Mouse (Mus musculus): ENCODE data around the gene Spop. TPM values are rescaled to one million over a fixed set of nuclear protein-coding genes. Genes with fewer than 3 reads are reported as not detected.

Spop gene
- polyA plus RNA-seq, 1 experiment from 2014 or later, result 72.5 TPM

DNA sequence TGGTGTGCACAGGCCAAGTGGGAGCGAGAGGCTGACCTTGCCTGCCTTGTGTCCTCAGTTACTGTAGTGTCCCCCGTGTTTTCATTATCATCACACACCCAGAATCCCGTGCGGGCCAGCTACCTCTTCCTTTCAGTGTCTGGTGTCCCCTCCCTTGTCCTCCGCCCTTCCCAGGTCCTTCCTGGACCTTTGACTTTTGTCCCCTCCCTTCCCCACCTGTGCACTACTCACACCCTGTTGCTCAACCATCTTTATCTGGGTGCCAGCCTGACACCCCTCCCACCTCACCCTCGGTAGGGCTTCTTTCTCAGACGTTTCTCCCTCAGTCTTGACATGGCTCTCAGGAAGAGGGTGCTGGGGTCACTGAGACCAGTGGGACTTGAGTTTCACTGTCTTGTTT is 26.5 kb upstream of the Spop start:
- peaks cover 17% of the 10 kb centered on the region for H3K4me1 ChIP-seq (ENCODE audit: control insufficient read depth, low read depth, low read length)
- no peak overlapping the region for H3K27ac ChIP-seq (ENCODE audit: low read length)
- H3K4me2 ChIP-seq (ENCODE audit: low read depth, low read length), result no peak overlapping the region
- H3K27me3 ChIP-seq (ENCODE audit: control insufficient read depth, insufficient read depth, low read depth, low read length), result no peaks in the 10 kb centered on the region
- WGBS (ENCODE audit: insufficient replicate concordance), result 68% methylated on average over 7 of the region's 7 CpGs
- no peak overlapping the region for H3K4me3 ChIP-seq (ENCODE audit: low read depth, low read length)
- no peak for ATAC-seq (ENCODE audit: low read depth)
- peaks cover 17% of the 10 kb centered on the region for H3K36me3 ChIP-seq (ENCODE audit: control insufficient read depth, insufficient read depth)
- no peak overlapping the region for H3K9ac ChIP-seq (ENCODE audit: low read depth, low read length)
- no peaks in the 10 kb centered on the region for H3K9me3 ChIP-seq (replicated peaks; ENCODE audit: control insufficient read depth, low read length)

DNA sequence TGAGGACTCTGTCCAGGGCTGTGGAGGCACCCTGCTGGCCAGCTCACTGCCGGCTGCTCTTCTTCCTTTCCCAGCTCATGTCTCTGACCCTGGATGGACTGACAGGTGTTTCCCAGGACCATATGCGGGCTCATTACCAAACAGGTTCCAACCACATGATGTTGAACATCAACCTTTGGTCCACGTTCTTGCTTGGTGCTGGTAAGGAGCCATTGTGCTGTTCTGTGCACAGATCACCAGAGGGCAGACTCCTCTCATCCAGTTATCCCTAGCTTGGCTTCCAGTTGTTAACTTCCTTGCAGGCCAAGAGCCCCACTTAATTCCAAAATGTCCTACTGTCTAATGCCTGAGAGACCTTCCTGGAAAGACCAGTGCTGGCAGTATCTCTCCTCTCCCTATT is 24.9 kb upstream of the Spop start:
- Histone ChIP-seq H3K9me3 (replicated peaks; ENCODE audit: control insufficient read depth, low read length) (no peaks in the 10 kb centered on the region), H3K4me1 (ENCODE audit: control insufficient read depth, low read depth, low read length) (peaks cover 9% of the 10 kb centered on the region), H3K27ac (ENCODE audit: low read length) (no peak overlapping the region), H3K4me2 (ENCODE audit: low read depth, low read length) (no peak overlapping the region), H3K27me3 (ENCODE audit: control insufficient read depth, insufficient read depth, low read depth, low read length) (no peaks in the 10 kb centered on the region), H3K4me3 (ENCODE audit: low read depth, low read length) (no peak overlapping the region), H3K9ac (ENCODE audit: low read depth, low read length) (no peak overlapping the region), H3K36me3 (ENCODE audit: control insufficient read depth, insufficient read depth) (peaks cover 13% of the 10 kb centered on the region)
- ATAC-seq (ENCODE audit: low read depth), result no peak
- 63% methylated on average over 3 of the region's 3 CpGs for WGBS (ENCODE audit: insufficient replicate concordance)

- Histone ChIP-seq H3K4me1 (ENCODE audit: control insufficient read depth, low read depth, low read length) (peaks cover 7% of the 10 kb centered on the region), H3K36me3 (ENCODE audit: control insufficient read depth, insufficient read depth) (peaks cover 13% of the 10 kb centered on the region)
Measured at GRCm38 (mm10) chr11:95390420-95390819, 23.5 kb upstream of the Spop start.

GRCm38 (mm10) chr11:95391201-95391600 is 22.7 kb upstream of the Spop start:
- H3K36me3 ChIP-seq (ENCODE audit: control insufficient read depth, insufficient read depth), result peaks cover 13% of the 10 kb centered on the region
- H3K27me3 ChIP-seq (ENCODE audit: control insufficient read depth, insufficient read depth, low read depth, low read length), result no peaks in the 10 kb centered on the region
- no peaks in the 10 kb centered on the region; the same call in 1 of the 2 replicates for H3K4me1 ChIP-seq (ENCODE audit: control insufficient read depth, low read depth, low read length)
- ATAC-seq (ENCODE audit: low read depth), result no peak
- 72% methylated on average over 4 of the region's 4 CpGs for WGBS (ENCODE audit: insufficient replicate concordance)
- no peak overlapping the region for H3K4me2 ChIP-seq (ENCODE audit: low read depth, low read length)
- H3K9ac ChIP-seq (ENCODE audit: low read depth, low read length), result no peak overlapping the region
- H3K9me3 ChIP-seq (replicated peaks; ENCODE audit: control insufficient read depth, low read length), result no peaks in the 10 kb centered on the region
- H3K27ac ChIP-seq (ENCODE audit: low read length), result no peak overlapping the region
- no peak overlapping the region for H3K4me3 ChIP-seq (ENCODE audit: low read depth, low read length)

More at GRCm38 (mm10) chr11:95390420-95390819, 23.5 kb upstream of the Spop start:
- H3K27ac ChIP-seq (ENCODE audit: low read length), result no peak overlapping the region
- no peak overlapping the region for H3K9ac ChIP-seq (ENCODE audit: low read depth, low read length)
- H3K4me2 ChIP-seq (ENCODE audit: low read depth, low read length), result no peak overlapping the region
- H3K9me3 ChIP-seq (replicated peaks; ENCODE audit: control insufficient read depth, low read length), result no peaks in the 10 kb centered on the region
- 70% methylated on average over 6 of the region's 6 CpGs for WGBS (ENCODE audit: insufficient replicate concordance)
- no peak for ATAC-seq (ENCODE audit: low read depth)
- H3K27me3 ChIP-seq (ENCODE audit: control insufficient read depth, insufficient read depth, low read depth, low read length), result no peaks in the 10 kb centered on the region
- H3K4me3 ChIP-seq (ENCODE audit: low read depth, low read length), result no peak overlapping the region

DNA sequence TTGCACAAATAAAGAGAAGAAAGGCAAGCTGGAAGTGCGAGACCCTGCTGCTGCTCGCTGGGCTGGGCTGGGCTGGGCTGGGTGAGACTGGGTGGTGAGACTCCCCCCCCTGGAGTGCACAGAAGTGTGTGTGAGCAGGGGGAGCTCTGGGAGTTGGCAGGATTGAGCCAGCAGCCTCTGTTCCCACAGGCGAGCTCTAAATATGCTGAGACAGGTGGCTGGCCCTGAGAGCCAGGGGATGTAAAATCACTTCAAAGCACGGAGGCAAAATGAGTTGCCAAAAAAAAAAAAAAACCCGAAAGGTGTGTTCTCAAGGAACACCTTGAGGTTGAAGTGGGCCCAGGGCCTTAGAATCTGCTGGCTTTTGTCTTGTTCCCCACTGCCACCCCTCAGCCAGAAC is 22.1 kb upstream of the Spop start:
- no peaks in the 10 kb centered on the region for H3K27me3 ChIP-seq (ENCODE audit: control insufficient read depth, insufficient read depth, low read depth, low read length)
- no peak overlapping the region for H3K27ac ChIP-seq (ENCODE audit: low read length)
- H3K9me3 ChIP-seq (replicated peaks; ENCODE audit: control insufficient read depth, low read length), result no peaks in the 10 kb centered on the region
- WGBS (ENCODE audit: insufficient replicate concordance), result 67% methylated on average over 5 of the region's 5 CpGs
- H3K4me2 ChIP-seq (ENCODE audit: low read depth, low read length), result no peak overlapping the region
- ATAC-seq (ENCODE audit: low read depth), result no peak
- H3K9ac ChIP-seq (ENCODE audit: low read depth, low read length), result no peak overlapping the region
- H3K4me1 ChIP-seq (ENCODE audit: control insufficient read depth, low read depth, low read length), result no peaks in the 10 kb centered on the region
- no peak overlapping the region for H3K4me3 ChIP-seq (ENCODE audit: low read depth, low read length)
- H3K36me3 ChIP-seq (ENCODE audit: control insufficient read depth, insufficient read depth), result peaks cover 13% of the 10 kb centered on the region

DNA sequence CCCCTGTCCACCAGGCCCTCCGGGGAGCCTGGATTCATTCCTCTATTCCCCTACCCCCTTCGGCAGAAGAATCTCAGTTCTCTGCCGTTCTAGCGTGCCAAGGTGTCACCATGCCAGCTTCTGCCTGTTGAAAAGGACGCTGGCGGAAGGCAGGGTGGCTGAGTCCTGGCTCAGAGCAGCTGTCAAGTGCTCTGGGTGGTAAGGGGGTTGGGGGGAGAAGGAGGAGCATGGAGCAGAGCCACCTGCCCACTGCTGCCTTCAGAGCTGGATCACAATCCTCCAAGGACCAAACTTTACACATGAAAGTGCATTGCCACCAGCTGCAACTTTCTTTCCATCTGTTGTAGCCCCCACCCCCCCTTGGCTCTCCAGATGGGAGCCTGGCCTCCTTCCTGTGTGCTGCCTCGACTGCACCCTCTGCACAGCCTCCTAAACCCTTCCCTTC is 21.6 kb upstream of the Spop start:
- H3K9ac ChIP-seq (ENCODE audit: low read depth, low read length), result no peak overlapping the region
- H3K27ac ChIP-seq (ENCODE audit: low read length), result no peak overlapping the region
- WGBS (ENCODE audit: insufficient replicate concordance), result 62% methylated on average over 7 of the region's 7 CpGs
- no peaks in the 10 kb centered on the region for H3K4me1 ChIP-seq (ENCODE audit: control insufficient read depth, low read depth, low read length)
- H3K36me3 ChIP-seq (ENCODE audit: control insufficient read depth, insufficient read depth), result peaks cover 11% of the 10 kb centered on the region
- no peaks in the 10 kb centered on the region for H3K27me3 ChIP-seq (ENCODE audit: control insufficient read depth, insufficient read depth, low read depth, low read length)
- H3K4me3 ChIP-seq (ENCODE audit: low read depth, low read length), result no peak overlapping the region
- ATAC-seq (ENCODE audit: low read depth), result no peak
- H3K9me3 ChIP-seq (replicated peaks; ENCODE audit: control insufficient read depth, low read length), result no peaks in the 10 kb centered on the region
- H3K4me2 ChIP-seq (ENCODE audit: low read depth, low read length), result no peak overlapping the region

- H3K27ac ChIP-seq (ENCODE audit: low read length), result no peak overlapping the region
- no peak for ATAC-seq (ENCODE audit: low read depth)
- H3K36me3 ChIP-seq (ENCODE audit: control insufficient read depth, insufficient read depth), result peaks cover 7% of the 10 kb centered on the region
- H3K9me3 ChIP-seq (replicated peaks; ENCODE audit: control insufficient read depth, low read length), result no peaks in the 10 kb centered on the region
- no peak overlapping the region for H3K4me3 ChIP-seq (ENCODE audit: low read depth, low read length)
- H3K9ac ChIP-seq (ENCODE audit: low read depth, low read length), result no peak overlapping the region
- H3K4me2 ChIP-seq (ENCODE audit: low read depth, low read length), result no peak overlapping the region
- 71% methylated on average over 11 of the region's 11 CpGs for WGBS (ENCODE audit: insufficient replicate concordance)
- no peaks in the 10 kb centered on the region for H3K27me3 ChIP-seq (ENCODE audit: control insufficient read depth, insufficient read depth, low read depth, low read length)
- H3K4me1 ChIP-seq (ENCODE audit: control insufficient read depth, low read depth, low read length), result no peaks in the 10 kb centered on the region
Measured at GRCm38 (mm10) chr11:95392708-95393499, 21.0 kb upstream of the Spop start.

- Histone ChIP-seq H3K9ac (ENCODE audit: low read depth, low read length) (no peak overlapping the region), H3K27me3 (ENCODE audit: control insufficient read depth, insufficient read depth, low read depth, low read length) (no peaks in the 10 kb centered on the region; the same call in 1 of the 2 replicates), H3K4me2 (ENCODE audit: low read depth, low read length) (no peak overlapping the region), H3K4me3 (ENCODE audit: low read depth, low read length) (no peak overlapping the region), H3K4me1 (ENCODE audit: control insufficient read depth, low read depth, low read length) (no peaks in the 10 kb centered on the region), H3K27ac (ENCODE audit: low read length) (no peak overlapping the region), H3K9me3 (replicated peaks; ENCODE audit: control insufficient read depth, low read length) (no peaks in the 10 kb centered on the region), H3K36me3 (ENCODE audit: control insufficient read depth, insufficient read depth) (peaks cover 7% of the 10 kb centered on the region)
- ATAC-seq (ENCODE audit: low read depth), result no peak
- WGBS (ENCODE audit: insufficient replicate concordance), result 49% methylated on average over 5 of the region's 5 CpGs
Measured at GRCm38 (mm10) chr11:95393500-95393816, 20.4 kb upstream of the Spop start.

GRCm38 (mm10) chr11:95394112-95394511 is 19.8 kb upstream of the Spop start:
- WGBS (ENCODE audit: insufficient replicate concordance), result 38% methylated on average over 5 of the region's 5 CpGs
- H3K27me3 ChIP-seq (ENCODE audit: control insufficient read depth, insufficient read depth, low read depth, low read length), result no peaks in the 10 kb centered on the region; the same call in 1 of the 2 replicates
- peaks cover 5% of the 10 kb centered on the region for H3K36me3 ChIP-seq (ENCODE audit: control insufficient read depth, insufficient read depth)
- H3K9ac ChIP-seq (ENCODE audit: low read depth, low read length), result no peak overlapping the region
- H3K4me1 ChIP-seq (ENCODE audit: control insufficient read depth, low read depth, low read length), result no peaks in the 10 kb centered on the region
- ATAC-seq (ENCODE audit: low read depth), result no peak
- no peak overlapping the region for H3K4me3 ChIP-seq (ENCODE audit: low read depth, low read length)
- H3K9me3 ChIP-seq (replicated peaks; ENCODE audit: control insufficient read depth, low read length), result no peaks in the 10 kb centered on the region
- no peak overlapping the region for H3K4me2 ChIP-seq (ENCODE audit: low read depth, low read length)
- no peak overlapping the region for H3K27ac ChIP-seq (ENCODE audit: low read length)

Data from liver, embryonic 16.5 days (tissue).